In genomic region chr7:90460930-90461329, GRCm38 (mm10) we compare ENCODE assay signal across 8 mouse cellular contexts. TPM values are rescaled to one million over a fixed set of nuclear protein-coding genes. Genes with fewer than 3 reads are reported as not detected.
A peak's percentile ranks its signal among the peaks of the same experiment; 100 is the strongest.
DNase-seq lines count a peak whose midpoint lies in the region; ATAC-seq and TF ChIP-seq lines count a peak whose summit lies in the region.

No protein-coding gene starts in this region.

- TF ChIP-seq POLR2A in CH12.LX (IDR thresholded peaks at IDR 0.05; ENCODE audit: low read depth, low read length), result peak; percentile 76

- H3K9ac ChIP-seq in CH12.LX (ENCODE audit: insufficient read depth, low read depth), result peak overlapping the region; percentile 51
- H3K9ac ChIP-seq in embryonic facial prominence, embryonic 12.5 days, result no peak overlapping the region
- H3K9ac ChIP-seq in intestine, embryonic 16.5 days (ENCODE audit: low read depth, low read length), result peak overlapping the region; percentile 11; the same call in 1 of the 2 replicates

- no peaks in the 10 kb centered on the region for H3K36me3 ChIP-seq in CH12.LX (replicated peaks in 1 of 2; ENCODE audit: control insufficient read depth in 1 of 2, insufficient read depth in 1 of 2, low read length in 1 of 2)
- H3K36me3 ChIP-seq in embryonic facial prominence, embryonic 12.5 days, result no peaks in the 10 kb centered on the region
- no peaks in the 10 kb centered on the region for H3K36me3 ChIP-seq in intestine, embryonic 16.5 days (ENCODE audit: control insufficient read depth, insufficient read depth, low read length)

- H3K4me3 ChIP-seq in CH12.LX (replicated peaks in 1 of 3; ENCODE audit: low read depth in 2 of 3, low read length in 2 of 3, poor library complexity in 1 of 3), result peak overlapping the region in 1 of 3 experiments; percentile 39
- H3K4me3 ChIP-seq in embryonic facial prominence, embryonic 12.5 days, result no peak overlapping the region
- H3K4me3 ChIP-seq in intestine, embryonic 16.5 days (ENCODE audit: low read length), result no peak overlapping the region

- TF ChIP-seq CTCF in CH12.LX (conservative IDR thresholded peaks at IDR 0.05 in 1 of 2, IDR thresholded peaks at IDR 0.05 in 1 of 2; ENCODE audit: low read depth in 2 of 2, low read length in 2 of 2), result peak in 1 of 2 experiments; percentile 60; a peak in 2 of 4 replicates

- no peaks in the 10 kb centered on the region for H3K27me3 ChIP-seq in CH12.LX (replicated peaks)
- H3K27me3 ChIP-seq in embryonic facial prominence, embryonic 12.5 days, result 0 out of 2 replicates have a peak, but pooled peaks cover 2% of the 10 kb centered on the region
- peaks cover 3% of the 10 kb centered on the region; the same call in 1 of the 2 replicates for H3K27me3 ChIP-seq in intestine, embryonic 16.5 days (replicated peaks; ENCODE audit: control insufficient read depth, insufficient read depth, low read length)

- ATAC-seq in frontal cortex, adult (ENCODE audit: low TSS enrichment), result 0 out of 2 replicates have a peak, but pooled peaks have one; percentile 14
- no peak for ATAC-seq in embryonic facial prominence, embryonic 12.5 days (ENCODE audit: insufficient number of reproducible peaks, insufficient read depth, low FRiP score, low TSS enrichment)
- no peak for ATAC-seq in intestine, embryonic 16.5 days

- peaks cover 0 to 2% of the 10 kb centered on the region in 2 experiments; a peak in 2 of 4 replicates for H3K4me1 ChIP-seq in CH12.LX (ENCODE audit: control insufficient read depth in 1 of 2, insufficient read depth in 2 of 2)
- H3K4me1 ChIP-seq in embryonic facial prominence, embryonic 12.5 days, result peaks cover under 1% of the 10 kb centered on the region; the same call in 1 of the 2 replicates
- peaks cover 4% of the 10 kb centered on the region for H3K4me1 ChIP-seq in intestine, embryonic 16.5 days (ENCODE audit: control insufficient read depth, insufficient read depth, low read length)

- no peaks in the 10 kb centered on the region for H3K9me3 ChIP-seq in CH12.LX (replicated peaks; ENCODE audit: low read length)
- H3K9me3 ChIP-seq in embryonic facial prominence, embryonic 12.5 days, result no peaks in the 10 kb centered on the region
- no peaks in the 10 kb centered on the region for H3K9me3 ChIP-seq in intestine, embryonic 16.5 days (ENCODE audit: control insufficient read depth, low read length)

- WGBS in embryonic facial prominence, embryonic 12.5 days, result 19% methylated on average over 14 of the region's 14 CpGs
- WGBS in intestine, embryonic 16.5 days, result 21% methylated on average over 14 of the region's 14 CpGs

- no peak for TF ChIP-seq EP300 in CH12.LX (IDR thresholded peaks at IDR 0.05; ENCODE audit: low read length)

- H3K79me2 ChIP-seq in CH12.LX (replicated peaks; ENCODE audit: control insufficient read depth, extremely low read depth, insufficient read depth, poor library complexity, severe bottlenecking), result peaks cover 6% of the 10 kb centered on the region

- TF ChIP-seq RAD21 in CH12.LX (IDR thresholded peaks at IDR 0.05; ENCODE audit: low read depth, low read length), result no peak

- dilution Hi-C loops in CH12.LX (cut with MboI; ENCODE audit: extremely low pct_ligation_motif_present, extremely low pct_unique_long_range_greater_than_20kb, low sequenced_read_pairs), result no loop called here

- peak overlapping the region; percentile 72 for H3K4me2 ChIP-seq in CH12.LX (ENCODE audit: insufficient read depth, low read depth, poor library complexity, severe bottlenecking)
- H3K4me2 ChIP-seq in embryonic facial prominence, embryonic 12.5 days (replicated peaks), result peak overlapping the region; percentile 14; the same call in 1 of the 2 replicates
- 0 out of 2 replicates have a peak overlapping the region, but pooled peaks have one; percentile 9 for H3K4me2 ChIP-seq in intestine, embryonic 16.5 days (ENCODE audit: low read depth, low read length)

- DNase-seq in frontal cortex, adult 2 months (ENCODE audit: extremely low spot score in 1 of 2, low spot score in 1 of 2), result no peak
- no peak for DNase-seq in CH12.LX (ENCODE audit: extremely low read depth)
- DNase-seq in lung, postnatal 36 days, result peak; percentile 65
- peak; percentile 36 to 39 for DNase-seq in thymus, adult 18-20 months
- no peak for DNase-seq in layer of hippocampus, postnatal 10 days (ENCODE audit: low spot score in 2 of 2)

- no peak overlapping the region for H3K27ac ChIP-seq in CH12.LX (ENCODE audit: insufficient read depth, low read depth)
- H3K27ac ChIP-seq in embryonic facial prominence, embryonic 12.5 days, result no peak overlapping the region
- no peak overlapping the region for H3K27ac ChIP-seq in intestine, embryonic 16.5 days (ENCODE audit: low read length)

- in situ Hi-C loops in CH12.LX (cut with MboI; ENCODE audit: low pct_ligation_motif_present, low pct_unique_long_range_greater_than_20kb, low sequenced_read_pairs), result no loop called here

TF ChIP-seq in CH12.LX, 34 proteins besides CTCF, POLR2A, EP300 and RAD21 (continues in another document):
- 0 out of 2 replicates have a peak, but pooled peaks have one; percentile 36 for TF ChIP-seq MXI1 (IDR thresholded peaks at IDR 0.05; ENCODE audit: low read depth, low read length)
- TF ChIP-seq IRF4 (IDR thresholded peaks at IDR 0.05; ENCODE audit: low read depth, low read length), result 0 out of 2 replicates have a peak, but pooled peaks have one; percentile 19
- no peak for TF ChIP-seq CHD2 (IDR thresholded peaks at IDR 0.05; ENCODE audit: low read length)
- TF ChIP-seq MAFK (IDR thresholded peaks at IDR 0.05; ENCODE audit: insufficient replicate concordance, low read length), result no peak
- no peak for TF ChIP-seq PAX5 (IDR thresholded peaks at IDR 0.05; ENCODE audit: low read length)
- TF ChIP-seq ZKSCAN1 (IDR thresholded peaks at IDR 0.05; ENCODE audit: borderline replicate concordance, low read depth, low read length), result no peak
- TF ChIP-seq JUND (conservative IDR thresholded peaks at IDR 0.05; ENCODE audit: low read depth, low read length), result no peak
- no peak for TF ChIP-seq CHD1 (IDR thresholded peaks at IDR 0.05; ENCODE audit: low read depth, low read length)
- no peak for TF ChIP-seq MAX (IDR thresholded peaks at IDR 0.05; ENCODE audit: low read length)
- peak; percentile 52; the same call in 1 of the 2 replicates for TF ChIP-seq ZMIZ1 (IDR thresholded peaks at IDR 0.05; ENCODE audit: low read depth, low read length)
- TF ChIP-seq BHLHE40 (IDR thresholded peaks at IDR 0.05; ENCODE audit: low read depth, low read length), result no peak
- no peak for TF ChIP-seq SIN3A (IDR thresholded peaks at IDR 0.05; ENCODE audit: low read length)
- TF ChIP-seq ZC3H11A (IDR thresholded peaks at IDR 0.05; ENCODE audit: low read depth, low read length), result no peak
- TF ChIP-seq RCOR1 (conservative IDR thresholded peaks at IDR 0.05; ENCODE audit: low read depth, low read length), result no peak
- peak; percentile 95 for TF ChIP-seq ELF1 (IDR thresholded peaks at IDR 0.05; ENCODE audit: low read depth, low read length)
- TF ChIP-seq MYC (IDR thresholded peaks at IDR 0.05; ENCODE audit: low read depth, low read length), result 0 out of 2 replicates have a peak, but pooled peaks have one; percentile 37
- no peak for TF ChIP-seq KAT2A (IDR thresholded peaks at IDR 0.05; ENCODE audit: insufficient replicate concordance, low read length)
- TF ChIP-seq UBTF (IDR thresholded peaks at IDR 0.05; ENCODE audit: low read depth, low read length), result no peak

RNA-seq across cellular contexts. Expression of gene Tmem126a, which starts 3.9 kb away (rescaled TPM):
- 40.3 and 41.8 TPM in 2 replicates for polyA plus RNA-seq in frontal cortex, adult 2 months (2012; rRNA removed)
- total RNA-seq in CH12.LX (2012; rRNA removed), result 65.3 and 78.0 TPM in 2 replicates
- total RNA-seq in CH12.LX (2014; rRNA removed), result 121 and 133 TPM in 2 replicates
- polyA plus RNA-seq in CH12.LX (2012; ENCODE audit: insufficient read length, low read depth), result 62.3 and 70.9 TPM in 2 replicates
- 105 and 110 TPM in 2 replicates for polyA plus RNA-seq in embryonic facial prominence, embryonic 12.5 days (2016; fragmentation: Nextera tagmentation; extraction: Ambion mirVana)
- 143 and 147 TPM in 2 replicates for polyA plus RNA-seq in intestine, embryonic 16.5 days (2015; fragmentation: Nextera tagmentation; extraction: Ambion mirVana)
- total RNA-seq in layer of hippocampus, postnatal 10 days (2021), result 10 to 100 TPM; 43.0 to 47.0 TPM

RNA-seq across cellular contexts. Expression of gene Tmem126b, which starts 14.9 kb away (rescaled TPM):
- 22.5 and 24.5 TPM in 2 replicates for polyA plus RNA-seq in frontal cortex, adult 2 months (2012; rRNA removed)
- total RNA-seq in CH12.LX (2012; rRNA removed) (10.8 and 10.9 TPM in 2 replicates), CH12.LX (2014; rRNA removed) (15.7 and 16.7 TPM in 2 replicates)
- polyA plus RNA-seq in CH12.LX (2012; ENCODE audit: insufficient read length, low read depth), result 9.1 and 11.8 TPM in 2 replicates
- 40.5 and 42.4 TPM in 2 replicates for polyA plus RNA-seq in embryonic facial prominence, embryonic 12.5 days (2016; fragmentation: Nextera tagmentation; extraction: Ambion mirVana)
- 36.9 and 37.9 TPM in 2 replicates for polyA plus RNA-seq in intestine, embryonic 16.5 days (2015; fragmentation: Nextera tagmentation; extraction: Ambion mirVana)
- total RNA-seq in layer of hippocampus, postnatal 10 days (2021), result 10 to 100 TPM; 19.4 TPM

RNA-seq across cellular contexts. Expression of gene Dlg2, which starts 15.5 kb away (rescaled TPM):
- 139 and 141 TPM in 2 replicates for polyA plus RNA-seq in frontal cortex, adult 2 months (2012; rRNA removed)
- not detected in 2 replicates for total RNA-seq in CH12.LX (2012; rRNA removed)
- total RNA-seq in CH12.LX (2014; rRNA removed), result not detected in 2 replicates
- polyA plus RNA-seq in CH12.LX (2012; ENCODE audit: insufficient read length, low read depth), result 0.36 TPM in 1 of 2 replicates, not detected in the other
- polyA plus RNA-seq in embryonic facial prominence, embryonic 12.5 days (2016; fragmentation: Nextera tagmentation; extraction: Ambion mirVana), result 7.4 and 11.0 TPM in 2 replicates
- 3.8 and 3.9 TPM in 2 replicates for polyA plus RNA-seq in intestine, embryonic 16.5 days (2015; fragmentation: Nextera tagmentation; extraction: Ambion mirVana)
- total RNA-seq in layer of hippocampus, postnatal 10 days (2021), result 100 to 1,000 TPM; 264 to 268 TPM

RNA-seq across cellular contexts. Expression of gene Crebzf, which starts 18.4 kb away (rescaled TPM):
- 126 and 139 TPM in 2 replicates for polyA plus RNA-seq in frontal cortex, adult 2 months (2012; rRNA removed)
- 63.2 and 74.0 TPM in 2 replicates for total RNA-seq in CH12.LX (2012; rRNA removed)
- total RNA-seq in CH12.LX (2014; rRNA removed), result 102 and 115 TPM in 2 replicates
- 51.8 and 61.5 TPM in 2 replicates for polyA plus RNA-seq in CH12.LX (2012; ENCODE audit: insufficient read length, low read depth)
- polyA plus RNA-seq in embryonic facial prominence, embryonic 12.5 days (2016; fragmentation: Nextera tagmentation; extraction: Ambion mirVana), result 68.9 and 69.0 TPM in 2 replicates
- polyA plus RNA-seq in intestine, embryonic 16.5 days (2015; fragmentation: Nextera tagmentation; extraction: Ambion mirVana), result 11.5 and 11.7 TPM in 2 replicates
- 10 to 100 TPM; 75.2 to 88.0 TPM for total RNA-seq in layer of hippocampus, postnatal 10 days (2021)

RNA-seq across cellular contexts. Expression of gene Ccdc89, which starts 34.6 kb away (rescaled TPM):
- 0.62 and 0.67 TPM in 2 replicates for polyA plus RNA-seq in frontal cortex, adult 2 months (2012; rRNA removed)
- total RNA-seq in CH12.LX (2012; rRNA removed) (not detected in 2 replicates), CH12.LX (2014; rRNA removed) (not detected in 2 replicates)
- not detected in 2 replicates for polyA plus RNA-seq in CH12.LX (2012; ENCODE audit: insufficient read length, low read depth)
- 2.2 and 2.7 TPM in 2 replicates for polyA plus RNA-seq in embryonic facial prominence, embryonic 12.5 days (2016; fragmentation: Nextera tagmentation; extraction: Ambion mirVana)
- 0.54 and 1.1 TPM in 2 replicates for polyA plus RNA-seq in intestine, embryonic 16.5 days (2015; fragmentation: Nextera tagmentation; extraction: Ambion mirVana)
- under 1 TPM; 0.56 to 0.78 TPM for total RNA-seq in layer of hippocampus, postnatal 10 days (2021)

Comparison
In these comparisons a context has a peak if more than half of its experiments do, and no peak if none do; other contexts are left out.
1. DNase-seq: peak in lung, postnatal 36 days (single experiment) and thymus, adult 18-20 months (2 of 2); none in frontal cortex, adult 2 months (0 of 2), CH12.LX (single experiment) and layer of hippocampus, postnatal 10 days (0 of 2).
2. H3K4me2 ChIP-seq: peak in every context shown above with its lines; median percentile 72 in CH12.LX; 14 in embryonic facial prominence, embryonic 12.5 days; 9 in intestine, embryonic 16.5 days.
3. RNA of gene Dlg2, which starts 15.5 kb away (polyA plus RNA-seq): 139 to 141 TPM in frontal cortex, adult 2 months; 7.4 to 11.0 TPM in embryonic facial prominence, embryonic 12.5 days, 3.8 to 3.9 TPM in intestine, embryonic 16.5 days and 0.36 TPM in CH12.LX; every median in the first group is over 10 times any median in the second.